Mouse (Mus musculus): ENCODE data around the gene Phox2a.

GRCm38 (mm10) chr7:101853816-101854215 is 35.7 kb downstream of the Phox2a start:
- TF ChIP-seq CTCF (IDR thresholded peaks at IDR 0.05; ENCODE audit: insufficient read depth, low read length) (no peak), POLR2A (IDR thresholded peaks at IDR 0.05; ENCODE audit: borderline replicate concordance, extremely low read depth, low read depth, low read length) (no peak)

All from lung, adult 2 months (tissue).